Mouse (Mus musculus) fat pad, adult 2 months (tissue): ENCODE results near the gene Ccser1.

Source experiments
- DNase-seq: peaks from one replicate; pipeline ENCODE4 v3.0.0-alpha.2; 2011; ENCODE audit warnings: low read depth, low spot score; ENCODE audit errors: extremely low read depth

Gene Ccser1

DNA sequence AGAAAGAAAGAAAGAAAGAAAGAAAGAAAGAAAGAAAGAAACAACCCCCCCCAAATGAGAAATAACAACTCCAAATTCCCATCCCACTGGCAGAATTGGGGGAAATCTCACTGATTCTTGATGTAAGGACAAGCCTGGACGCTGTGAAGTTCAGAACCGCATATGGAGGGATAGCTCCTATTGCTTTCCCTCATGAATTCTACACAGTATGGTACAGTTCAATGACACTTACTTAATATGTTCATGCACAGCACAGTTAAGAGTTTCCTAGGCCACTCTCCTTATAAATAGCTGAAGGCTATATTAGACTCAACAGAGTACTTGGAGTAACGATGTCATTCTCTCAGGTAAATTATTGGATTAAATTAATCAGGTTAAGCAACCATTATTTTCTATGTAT lies 1138.5 kb downstream of the Ccser1 start:
- no peak for DNase-seq

DNA sequence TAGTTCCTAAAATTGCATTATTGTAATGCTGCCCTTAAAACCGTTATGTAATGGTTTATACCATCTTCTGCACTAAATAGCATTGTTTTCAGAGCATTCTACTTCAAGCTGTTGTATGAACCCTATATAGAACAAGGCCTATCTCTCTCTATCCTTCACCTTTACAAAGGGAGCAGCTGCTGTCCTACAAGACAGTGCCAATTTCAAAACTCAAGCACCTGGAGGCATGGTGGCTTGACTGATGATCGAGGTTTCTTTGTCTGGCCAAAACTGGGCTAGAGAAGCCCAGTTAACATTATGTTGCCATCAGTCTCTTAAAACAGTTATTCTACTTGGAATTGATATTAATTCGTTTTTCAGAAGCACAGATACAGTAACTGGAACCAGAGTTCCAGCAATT lies 1160.2 kb downstream of the Ccser1 start:
- no peak for DNase-seq

DNA sequence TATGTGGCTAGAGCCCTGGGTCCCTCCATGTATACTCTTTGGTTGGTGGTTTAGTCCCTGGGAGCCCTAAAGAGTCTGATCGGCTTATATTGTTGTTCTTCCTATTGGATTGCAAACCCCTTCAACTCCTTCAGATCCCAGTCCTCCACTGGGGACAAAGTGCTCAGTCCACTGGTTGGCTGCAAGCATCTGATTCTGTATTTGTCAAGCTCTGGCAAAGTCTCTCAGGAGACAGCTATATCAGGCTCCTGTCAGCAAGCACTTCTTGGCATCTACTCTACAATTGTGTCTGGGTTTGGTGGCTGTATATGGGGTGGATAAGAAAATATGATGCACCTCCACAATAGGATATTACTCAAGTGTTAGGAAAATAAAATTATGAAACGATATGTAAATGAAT lies 1187.7 kb downstream of the Ccser1 start:
- DNase-seq: no peak
